Mouse (Mus musculus) MEL (cell line): ENCODE measurements at regions not wholly inside any gene's neighbourhood (a gene's known extent, or its start where the extent isn't known, plus 50 kb on each side); places are given as distances from the start of the nearest gene placed in this dataset.

ENCODE experiments used
- EP300 ChIP-seq, 2 experiments: IDR thresholded peaks; 2 replicates each; pipeline ENCODE4 v1.6.1; 2011; ENCODE audit warnings: improper control_type of control experiment in 2 of 2, low read length in 2 of 2, low read depth in 1 of 2, mild to moderate bottlenecking in 1 of 2
- USF1 ChIP-seq: IDR thresholded peaks from 2 replicates; pipeline ENCODE4 v1.6.1; 2014; ENCODE audit warnings: low read depth, mild to moderate bottlenecking, inconsistent platforms, low read length, improper control_type of control experiment, moderate library complexity

DNA sequence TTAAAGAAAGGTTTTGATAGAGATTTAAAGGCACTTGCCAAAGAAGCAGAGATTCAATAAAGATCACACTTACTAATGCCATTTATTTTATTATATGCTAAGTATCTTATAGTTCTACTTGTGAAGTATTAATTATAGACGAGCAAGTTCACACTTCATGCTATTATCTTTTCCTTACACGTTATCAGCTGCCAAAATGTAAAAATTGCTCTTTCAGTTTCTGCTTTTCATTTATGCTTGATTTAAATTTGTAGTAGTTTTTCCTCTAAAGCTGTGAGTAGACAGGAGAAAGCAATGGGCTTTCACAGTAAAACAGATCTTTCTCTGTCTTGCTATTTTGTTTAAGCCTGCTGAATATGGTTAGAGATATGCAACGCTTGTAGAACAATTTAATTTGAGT lies 125.9 kb upstream of the Cdkn2b start:
- TF ChIP-seq USF1 (no peak), EP300 (IDR thresholded peaks at IDR 0.05; ENCODE audit: low read depth in 1 of 2, low read length in 2 of 2) (peak; percentile 35 to 65; a peak in 2 of 4 replicates)
